Mouse (Mus musculus): ENCODE measurements around the gene Dclk1. TPM values are rescaled to one million over a fixed set of nuclear protein-coding genes. Genes with fewer than 3 reads are reported as not detected.

Dclk1 gene
- polyA plus RNA-seq, 1 experiment from 2014 or later, result 31.3 TPM

- no peak overlapping the region for H3K27ac ChIP-seq
- ATAC-seq (replicated peaks; ENCODE audit: low FRiP score), result no peak
- no peak overlapping the region for H3K9ac ChIP-seq
- H3K27me3 ChIP-seq, result no peaks in the 10 kb centered on the region
- H3K4me1 ChIP-seq, result no peaks in the 10 kb centered on the region
- no peak overlapping the region for H3K4me2 ChIP-seq
- no peaks in the 10 kb centered on the region for H3K9me3 ChIP-seq (replicated peaks)
- H3K4me3 ChIP-seq (replicated peaks), result no peak overlapping the region
- no peaks in the 10 kb centered on the region for H3K36me3 ChIP-seq
These were observed 63.5 kb downstream of the Dclk1 start for GRCm38 (mm10) chr3:55305653-55306052.

- H3K4me2 ChIP-seq, result no peak overlapping the region
- no peak overlapping the region for H3K9ac ChIP-seq
- H3K4me1 ChIP-seq, result no peaks in the 10 kb centered on the region
- 49% methylated on average over 7 of the region's 7 CpGs for WGBS
- ATAC-seq (replicated peaks; ENCODE audit: low FRiP score), result no peak
- H3K27ac ChIP-seq, result no peak overlapping the region
- H3K4me3 ChIP-seq (replicated peaks), result no peak overlapping the region
- H3K27me3 ChIP-seq, result no peaks in the 10 kb centered on the region
- H3K9me3 ChIP-seq (replicated peaks), result no peaks in the 10 kb centered on the region
- H3K36me3 ChIP-seq, result no peaks in the 10 kb centered on the region
These were observed 65.5 kb downstream of the Dclk1 start for GRCm38 (mm10) chr3:55307553-55308177.

GRCm38 (mm10) chr3:55309961-55310360 lies 67.8 kb downstream of the Dclk1 start:
- 64% methylated on average over 8 of the region's 8 CpGs for WGBS
- Histone ChIP-seq H3K36me3 (no peaks in the 10 kb centered on the region), H3K4me3 (replicated peaks) (no peak overlapping the region), H3K9ac (no peak overlapping the region), H3K27ac (no peak overlapping the region), H3K4me1 (no peaks in the 10 kb centered on the region), H3K4me2 (no peak overlapping the region), H3K27me3 (no peaks in the 10 kb centered on the region), H3K9me3 (replicated peaks) (no peaks in the 10 kb centered on the region)
- ATAC-seq (replicated peaks; ENCODE audit: low FRiP score), result no peak

GRCm38 (mm10) chr3:55315827-55316226 lies 73.7 kb downstream of the Dclk1 start:
- no peaks in the 10 kb centered on the region for H3K27me3 ChIP-seq
- WGBS, result 84% methylated on average over 8 of the region's 8 CpGs
- no peaks in the 10 kb centered on the region for H3K4me1 ChIP-seq
- H3K9me3 ChIP-seq (replicated peaks), result no peaks in the 10 kb centered on the region
- no peak for ATAC-seq (replicated peaks; ENCODE audit: low FRiP score)
- H3K27ac ChIP-seq, result no peak overlapping the region
- H3K4me2 ChIP-seq, result no peak overlapping the region
- no peak overlapping the region for H3K9ac ChIP-seq
- no peaks in the 10 kb centered on the region for H3K36me3 ChIP-seq
- no peak overlapping the region for H3K4me3 ChIP-seq (replicated peaks)

- Histone ChIP-seq H3K4me1 (no peaks in the 10 kb centered on the region), H3K9me3 (replicated peaks) (no peaks in the 10 kb centered on the region), H3K27ac (no peak overlapping the region), H3K27me3 (no peaks in the 10 kb centered on the region), H3K4me2 (no peak overlapping the region), H3K4me3 (replicated peaks) (no peak overlapping the region), H3K9ac (no peak overlapping the region), H3K36me3 (no peaks in the 10 kb centered on the region)
- ATAC-seq (replicated peaks; ENCODE audit: low FRiP score), result no peak
- WGBS, result 81% methylated on average over 1 of the region's 1 CpGs
These were observed 75.9 kb downstream of the Dclk1 start for GRCm38 (mm10) chr3:55318021-55318420.

- H3K27me3 ChIP-seq, result no peaks in the 10 kb centered on the region
- WGBS, result 93% methylated on average over 3 of the region's 3 CpGs
- no peak overlapping the region for H3K9ac ChIP-seq
- H3K27ac ChIP-seq, result no peak overlapping the region
- no peak overlapping the region for H3K4me3 ChIP-seq (replicated peaks)
- H3K4me1 ChIP-seq, result no peaks in the 10 kb centered on the region
- H3K36me3 ChIP-seq, result no peaks in the 10 kb centered on the region
- H3K9me3 ChIP-seq (replicated peaks), result no peaks in the 10 kb centered on the region
- no peak overlapping the region for H3K4me2 ChIP-seq
- no peak for ATAC-seq (replicated peaks; ENCODE audit: low FRiP score)
These were observed 78.4 kb downstream of the Dclk1 start for GRCm38 (mm10) chr3:55320572-55320971.

- 50% methylated on average over 1 of the region's 1 CpGs for WGBS
- Histone ChIP-seq H3K4me2 (no peak overlapping the region), H3K4me1 (no peaks in the 10 kb centered on the region), H3K9me3 (replicated peaks) (peaks cover 3% of the 10 kb centered on the region; the same call in 1 of the 2 replicates), H3K36me3 (no peaks in the 10 kb centered on the region), H3K9ac (no peak overlapping the region), H3K4me3 (replicated peaks) (no peak overlapping the region), H3K27ac (no peak overlapping the region), H3K27me3 (no peaks in the 10 kb centered on the region)
- no peak for ATAC-seq (replicated peaks; ENCODE audit: low FRiP score)
These were observed 81.9 kb downstream of the Dclk1 start for GRCm38 (mm10) chr3:55324029-55324428.

- Histone ChIP-seq H3K4me3 (replicated peaks) (no peak overlapping the region), H3K4me1 (no peaks in the 10 kb centered on the region), H3K4me2 (no peak overlapping the region), H3K9me3 (replicated peaks) (peaks cover 3% of the 10 kb centered on the region; the same call in 1 of the 2 replicates), H3K27ac (no peak overlapping the region), H3K36me3 (no peaks in the 10 kb centered on the region), H3K9ac (no peak overlapping the region), H3K27me3 (no peaks in the 10 kb centered on the region)
- no peak for ATAC-seq (replicated peaks; ENCODE audit: low FRiP score)
- WGBS, result 94% methylated on average over 4 of the region's 4 CpGs
These were observed 88.3 kb downstream of the Dclk1 start for GRCm38 (mm10) chr3:55330496-55330895.

- no peaks in the 10 kb centered on the region for H3K9me3 ChIP-seq (replicated peaks)
- no peak for ATAC-seq (replicated peaks; ENCODE audit: low FRiP score)
- H3K27me3 ChIP-seq, result no peaks in the 10 kb centered on the region
- no peak overlapping the region for H3K27ac ChIP-seq
- H3K9ac ChIP-seq, result no peak overlapping the region
- H3K4me1 ChIP-seq, result peaks cover 6% of the 10 kb centered on the region; the same call in 1 of the 2 replicates
- no peaks in the 10 kb centered on the region for H3K36me3 ChIP-seq
- H3K4me3 ChIP-seq (replicated peaks), result no peak overlapping the region
- no peak overlapping the region for H3K4me2 ChIP-seq
These were observed 89.5 kb downstream of the Dclk1 start for GRCm38 (mm10) chr3:55331694-55332093.

GRCm38 (mm10) chr3:55333511-55333910 lies 91.3 kb downstream of the Dclk1 start:
- H3K9ac ChIP-seq, result no peak overlapping the region
- WGBS, result 84% methylated on average over 3 of the region's 3 CpGs
- H3K4me1 ChIP-seq, result peaks cover 17% of the 10 kb centered on the region; the same call in 1 of the 2 replicates
- ATAC-seq (replicated peaks; ENCODE audit: low FRiP score), result no peak
- no peak overlapping the region for H3K4me3 ChIP-seq (replicated peaks)
- no peak overlapping the region for H3K4me2 ChIP-seq
- H3K36me3 ChIP-seq, result no peaks in the 10 kb centered on the region
- no peak overlapping the region for H3K27ac ChIP-seq
- H3K27me3 ChIP-seq, result no peaks in the 10 kb centered on the region
- H3K9me3 ChIP-seq (replicated peaks), result no peaks in the 10 kb centered on the region

GRCm38 (mm10) chr3:55336895-55337294 lies 94.7 kb downstream of the Dclk1 start:
- peaks cover 17% of the 10 kb centered on the region; the same call in 1 of the 2 replicates for H3K4me1 ChIP-seq
- H3K27me3 ChIP-seq, result no peaks in the 10 kb centered on the region
- H3K27ac ChIP-seq, result peak overlapping the region; percentile 60
- H3K36me3 ChIP-seq, result no peaks in the 10 kb centered on the region
- no peaks in the 10 kb centered on the region for H3K9me3 ChIP-seq (replicated peaks)
- WGBS, result 18% methylated on average over 11 of the region's 11 CpGs
- no peak overlapping the region for H3K4me2 ChIP-seq
- H3K4me3 ChIP-seq (replicated peaks), result no peak overlapping the region
- peak; percentile 73; the same call in 1 of the 2 replicates for ATAC-seq (replicated peaks; ENCODE audit: low FRiP score)
- H3K9ac ChIP-seq, result no peak overlapping the region

- H3K9me3 ChIP-seq (replicated peaks), result no peaks in the 10 kb centered on the region
- peaks cover 17% of the 10 kb centered on the region; the same call in 1 of the 2 replicates for H3K4me1 ChIP-seq
- H3K36me3 ChIP-seq, result no peaks in the 10 kb centered on the region
- no peak overlapping the region for H3K4me3 ChIP-seq (replicated peaks)
- H3K9ac ChIP-seq, result no peak overlapping the region
- peak overlapping the region; percentile 60 for H3K27ac ChIP-seq
- no peaks in the 10 kb centered on the region for H3K27me3 ChIP-seq
- WGBS, result 82% methylated on average over 7 of the region's 7 CpGs
- ATAC-seq (replicated peaks; ENCODE audit: low FRiP score), result no peak
- H3K4me2 ChIP-seq, result no peak overlapping the region
These were observed 95.5 kb downstream of the Dclk1 start for GRCm38 (mm10) chr3:55337671-55338070.

GRCm38 (mm10) chr3:55342445-55342844 lies 100.3 kb downstream of the Dclk1 start:
- H3K36me3 ChIP-seq, result no peaks in the 10 kb centered on the region
- WGBS, result 88% methylated on average over 4 of the region's 4 CpGs

More at GRCm38 (mm10) chr3:55342445-55342844, 100.3 kb downstream of the Dclk1 start:
- Histone ChIP-seq H3K27ac (no peak overlapping the region), H3K27me3 (no peaks in the 10 kb centered on the region), H3K9ac (no peak overlapping the region), H3K4me1 (peaks cover 13% of the 10 kb centered on the region), H3K9me3 (replicated peaks) (no peaks in the 10 kb centered on the region), H3K4me3 (replicated peaks) (no peak overlapping the region), H3K4me2 (no peak overlapping the region)
- ATAC-seq (replicated peaks; ENCODE audit: low FRiP score), result no peak
